Mouse (Mus musculus) limb, embryonic 14.5 days (tissue): Measurements from ENCODE around the gene Tmem95. TPM values are rescaled to one million over a fixed set of nuclear protein-coding genes. Genes with fewer than 3 reads are reported as not detected.

Experiments
- ATAC-seq: fragments of 200-750 bp; cut with Nextera tagmentation; 2 replicates; pipeline ENCODE4 v1.8.0; 2017; ENCODE audit warnings: low read depth, moderate number of reproducible peaks, moderate TSS enrichment; ENCODE audit not compliant: low FRiP score
- DNase-seq: peaks from one replicate; pipeline ENCODE4 v3.0.0-alpha.2; 2015; ENCODE audit warnings: low spot score
- H3K27ac ChIP-seq: fragments of 300-500 bp; sonication (generic); replicated peaks from 2 replicates; pipeline ENCODE4 v1.5.1; 2014; ENCODE audit warnings: low read depth, mild to moderate bottlenecking, low read length, moderate library complexity, mixed read lengths
- H3K27me3 ChIP-seq: fragments of 300-500 bp; sonication (generic); 2 replicates; pipeline ENCODE4 v1.6.1; 2014; ENCODE audit warnings: low read length, mixed read lengths; ENCODE audit not compliant: control insufficient read depth, insufficient read depth
- H3K36me3 ChIP-seq: fragments of 300-500 bp; sonication (generic); 2 replicates; pipeline ENCODE4 v1.6.1; 2014; ENCODE audit warnings: mild to moderate bottlenecking, low read length, moderate library complexity, mixed read lengths; ENCODE audit not compliant: control insufficient read depth, insufficient read depth
- H3K4me1 ChIP-seq: fragments of 300-500 bp; sonication (generic); 2 replicates; pipeline ENCODE4 v1.6.1; 2014; ENCODE audit warnings: antibody characterized with exemption, low read length, mixed read lengths; ENCODE audit not compliant: control insufficient read depth, insufficient read depth
- H3K4me2 ChIP-seq: fragments of 300-500 bp; sonication (generic); replicated peaks from 2 replicates; pipeline ENCODE4 v1.6.1; 2014; ENCODE audit warnings: low read depth, mild to moderate bottlenecking, low read length, moderate library complexity; ENCODE audit not compliant: severe bottlenecking
- H3K4me3 ChIP-seq: fragments of 300-500 bp; sonication (generic); replicated peaks from 2 replicates; pipeline ENCODE4 v1.5.1; 2014; ENCODE audit warnings: low read length
- H3K9ac ChIP-seq: fragments of 300-500 bp; sonication (generic); 2 replicates; pipeline ENCODE4 v1.6.1; 2014; ENCODE audit warnings: mild to moderate bottlenecking, low read depth, low read length, moderate library complexity; ENCODE audit not compliant: severe bottlenecking
- H3K9me3 ChIP-seq: fragments of 300-500 bp; sonication (generic); 2 replicates; pipeline ENCODE4 v1.6.1; 2016; ENCODE audit warnings: low read length; ENCODE audit not compliant: control insufficient read depth
- POLR2A ChIP-seq: fragments of 200-500 bp; IDR thresholded peaks from 2 replicates; pipeline ENCODE4 v1.8.0; 2012; ENCODE audit warnings: inconsistent platforms, mild to moderate bottlenecking, moderate library complexity, borderline replicate concordance; ENCODE audit not compliant: insufficient read depth, insufficient read length; ENCODE audit errors: extremely low read depth
- WGBS: fragments of 180-500 bp; shearing (Covaris S2); extraction: QIAGEN DNeasy Blood & Tissue Kit; methylation state at CpG from one replicate; pipeline ENCODE4 v1.1.7; 2014; 5-methylcytosine and 5-hydroxymethylcytosine counted together
- polyA plus RNA-seq, 2 experiments: library from polyadenylated mRNA; depleted of rRNA in 1 of 2; stranded (reverse) in 1 of 2; unstranded in 1 of 2; fragments of >200 nt; fragmentation: Nextera tagmentation in 1 of 2; extraction: Ambion mirVana in 1 of 2; gene quantifications; 2 replicates each; pipeline versions ENCODE4 v1.2.1 to v1.2.3; 2012 to 2014

Gene Tmem95
- polyA plus RNA-seq, 2 experiments: not detected

DNA sequence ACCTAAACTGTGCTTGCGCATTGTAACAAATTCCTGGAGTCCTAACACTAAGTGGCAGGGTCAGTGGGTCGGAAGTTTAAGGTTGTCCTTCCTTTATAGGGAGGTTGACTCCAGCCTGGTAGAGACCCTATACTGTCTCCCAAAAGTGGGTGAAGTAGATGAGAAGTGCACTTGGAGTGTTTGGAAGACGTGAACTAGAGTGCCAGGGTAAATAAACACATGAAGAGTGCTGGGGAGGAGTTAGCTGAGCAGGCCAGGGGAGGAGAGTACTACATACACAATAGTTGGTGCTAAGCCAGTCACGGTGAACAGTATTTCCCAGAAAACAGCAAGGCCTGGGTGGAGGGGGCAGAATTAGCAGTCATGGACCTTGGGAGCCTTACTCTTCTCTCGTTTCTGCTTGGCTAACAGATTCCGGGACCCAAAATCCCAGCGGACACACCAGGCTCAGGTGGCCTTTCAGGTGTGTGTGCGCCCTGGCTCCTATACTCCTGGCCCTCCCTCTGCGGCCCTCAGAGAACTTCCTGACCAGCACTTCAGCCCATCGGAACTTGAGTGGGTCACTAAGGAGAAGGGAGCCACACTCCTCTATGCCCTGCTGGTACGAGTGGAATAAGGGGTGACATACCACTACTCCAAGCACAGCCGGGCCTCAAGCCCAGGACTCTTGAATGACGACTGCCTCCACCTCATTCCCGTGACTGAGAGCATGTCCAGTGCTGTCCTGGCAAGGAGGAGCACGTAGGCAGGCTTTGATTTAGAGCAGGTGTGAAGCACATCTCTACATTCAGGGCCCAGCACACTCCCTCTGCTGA, 35.1 kb upstream of the Tmem95 start:
- Histone ChIP-seq H3K9ac (peak overlapping the region; percentile 83; the same call in 1 of the 2 replicates), H3K36me3 (peaks cover 88% of the 10 kb centered on the region), H3K27ac (no peak overlapping the region), H3K4me3 (peak overlapping the region; percentile 83), H3K27me3 (no peaks in the 10 kb centered on the region), H3K4me1 (peaks cover 13% of the 10 kb centered on the region), H3K4me2 (peak overlapping the region; percentile 90), H3K9me3 (no peaks in the 10 kb centered on the region)
- no peak for TF ChIP-seq POLR2A
- 76% methylated on average over 15 of the region's 15 CpGs for WGBS
- DNase-seq (no peak), ATAC-seq (no peak)

DNA sequence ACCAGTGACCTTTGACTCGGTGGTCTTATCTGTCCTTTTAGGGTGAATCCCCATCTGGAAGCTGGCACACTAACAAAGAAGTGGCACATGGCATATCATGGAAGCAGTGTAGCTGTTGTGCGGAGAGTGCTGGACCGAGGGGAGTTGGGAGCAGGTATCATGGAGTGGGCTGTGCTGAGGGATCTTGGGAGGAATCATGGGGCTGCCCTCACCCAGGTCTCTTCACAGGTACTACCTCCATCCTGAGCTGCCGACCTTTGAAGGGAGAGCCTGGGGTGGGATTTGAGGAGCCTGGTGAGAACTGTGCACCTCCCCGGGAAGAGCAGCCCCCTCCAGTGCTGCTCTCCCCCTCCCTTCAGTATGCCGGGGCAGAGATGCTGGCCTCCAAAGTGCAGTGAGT, 33.9 kb upstream of the Tmem95 start:
- Histone ChIP-seq H3K9ac (no peak overlapping the region), H3K4me3 (no peak overlapping the region), H3K9me3 (no peaks in the 10 kb centered on the region), H3K27ac (no peak overlapping the region), H3K27me3 (no peaks in the 10 kb centered on the region), H3K36me3 (peaks cover 88% of the 10 kb centered on the region), H3K4me2 (no peak overlapping the region), H3K4me1 (peaks cover 13% of the 10 kb centered on the region)
- 97% methylated on average over 6 of the region's 6 CpGs for WGBS
- DNase-seq (no peak), ATAC-seq (no peak)
- no peak for TF ChIP-seq POLR2A

DNA sequence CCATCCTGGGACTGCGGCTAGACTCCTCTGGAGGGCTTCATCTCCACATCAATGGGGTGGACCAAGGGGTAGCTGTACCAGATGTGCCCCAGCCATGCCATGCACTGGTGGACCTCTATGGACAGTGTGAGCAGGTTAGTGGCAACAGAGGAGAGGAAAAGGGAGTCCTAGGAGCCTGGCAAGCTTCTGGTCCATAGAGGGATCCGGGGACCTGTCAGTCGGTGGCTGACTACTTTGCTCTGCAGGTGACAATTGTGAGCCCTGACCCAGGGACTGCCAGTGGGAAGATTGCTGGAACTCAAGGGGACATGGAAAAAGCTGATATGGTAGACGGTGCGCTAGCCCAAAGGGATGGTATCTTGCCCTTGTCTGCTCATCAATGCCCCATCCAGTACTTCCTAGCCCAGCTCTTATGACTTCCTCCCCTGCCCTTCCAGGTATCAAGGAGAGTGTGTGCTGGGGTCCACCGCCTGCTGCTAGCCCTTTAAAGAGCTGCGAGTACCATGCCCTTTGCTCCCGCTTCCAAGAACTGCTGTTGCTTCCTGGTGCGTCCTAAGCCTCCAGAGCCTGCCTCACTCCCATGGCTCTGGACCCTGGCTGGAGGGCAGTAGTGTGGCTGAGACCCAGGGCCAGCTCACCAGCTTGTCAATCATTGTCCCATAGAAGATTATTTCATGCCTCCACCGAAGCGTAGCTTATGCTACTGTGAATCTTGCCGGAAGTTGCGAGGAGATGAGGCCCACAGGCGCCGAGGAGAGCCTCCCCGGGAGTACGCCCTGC, 33.2 kb upstream of the Tmem95 start:
- no peak overlapping the region for H3K4me3 ChIP-seq

DNA sequence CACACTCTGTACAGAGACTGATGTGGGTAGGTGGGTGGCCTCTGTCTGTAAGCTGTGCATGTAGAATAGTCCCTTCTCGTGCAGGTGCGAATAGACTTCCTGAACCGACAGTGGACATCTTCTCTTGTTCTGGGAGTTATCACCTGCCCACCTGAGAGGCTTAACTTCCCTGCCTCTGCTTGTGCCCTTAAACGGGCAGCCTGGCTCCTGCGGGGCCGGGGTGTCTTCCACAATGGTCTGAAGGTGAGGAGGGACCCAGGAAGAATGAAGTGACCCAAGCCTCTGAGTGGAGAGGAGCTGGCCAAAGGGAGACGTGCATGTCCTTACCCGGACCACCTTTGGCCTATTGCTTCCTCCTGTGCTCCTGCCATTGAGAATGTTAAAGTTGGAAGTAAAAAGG, 32.4 kb upstream of the Tmem95 start:
- Histone ChIP-seq H3K4me2 (no peak overlapping the region), H3K27me3 (no peaks in the 10 kb centered on the region), H3K9ac (no peak overlapping the region), H3K9me3 (no peaks in the 10 kb centered on the region), H3K4me3 (no peak overlapping the region), H3K4me1 (peaks cover 9% of the 10 kb centered on the region), H3K36me3 (peaks cover 88% of the 10 kb centered on the region), H3K27ac (no peak overlapping the region)
- DNase-seq: no peak
- no peak for TF ChIP-seq POLR2A
- WGBS: 91% methylated on average over 8 of the region's 8 CpGs
- ATAC-seq: no peak

More for the DNA sequence above, 33.2 kb upstream of the Tmem95 start:
- peaks cover 13% of the 10 kb centered on the region for H3K4me1 ChIP-seq
- peaks cover 88% of the 10 kb centered on the region for H3K36me3 ChIP-seq
- H3K27ac ChIP-seq: no peak overlapping the region
- no peak for ATAC-seq
- no peaks in the 10 kb centered on the region for H3K9me3 ChIP-seq
- H3K4me2 ChIP-seq: no peak overlapping the region
- TF ChIP-seq POLR2A: no peak
- no peak overlapping the region for H3K9ac ChIP-seq
- 93% methylated on average over 17 of the region's 17 CpGs for WGBS
- H3K27me3 ChIP-seq: no peaks in the 10 kb centered on the region
- DNase-seq: no peak

DNA sequence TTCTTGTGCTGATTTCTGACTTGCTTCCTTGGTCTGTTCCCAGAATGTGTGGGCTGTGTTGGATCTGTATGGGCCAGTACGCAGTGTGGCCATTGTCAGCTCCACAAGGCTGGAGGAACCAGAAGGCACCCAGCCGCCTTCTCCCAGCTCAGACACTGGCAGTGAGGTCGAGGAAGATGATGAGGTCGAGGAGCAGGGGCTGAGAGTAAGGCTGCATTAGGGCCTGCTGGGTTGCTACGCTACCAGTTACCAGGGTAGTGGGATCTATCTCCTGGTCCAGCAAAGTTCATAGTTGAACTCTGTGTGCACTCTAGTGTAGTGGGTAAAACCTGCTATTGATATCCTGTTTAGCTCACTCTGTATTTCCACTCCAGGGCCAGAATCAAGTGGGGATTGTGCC, 31.4 kb upstream of the Tmem95 start:
- Histone ChIP-seq H3K4me1 (peaks cover 3% of the 10 kb centered on the region; the same call in 1 of the 2 replicates), H3K4me2 (no peak overlapping the region), H3K9me3 (no peaks in the 10 kb centered on the region), H3K27me3 (no peaks in the 10 kb centered on the region), H3K27ac (no peak overlapping the region), H3K9ac (no peak overlapping the region), H3K4me3 (no peak overlapping the region), H3K36me3 (peaks cover 92% of the 10 kb centered on the region)
- ATAC-seq (no peak), DNase-seq (no peak)
- TF ChIP-seq POLR2A: no peak
- WGBS: 84% methylated on average over 5 of the region's 5 CpGs
